Mouse (Mus musculus) stomach, embryonic 15.5 days (tissue): ENCODE measurements around the gene Mreg. TPM values are rescaled to one million over a fixed set of nuclear protein-coding genes. Genes with fewer than 3 reads are reported as not detected.
A peak's percentile ranks its signal among the peaks of the same experiment; 100 is the strongest.
"Not testable (repeated sequence)": the region's sequence is repeated elsewhere in the genome, so short reads cannot be mapped to it uniquely, and the experiment has no call there.

Experiments used
- ATAC-seq: fragments of 200-750 bp; cut with Nextera tagmentation; 2 replicates; pipeline ENCODE4 v1.8.0; 2017; ENCODE audit warnings: low read depth, moderate number of reproducible peaks, moderate TSS enrichment; ENCODE audit not compliant: insufficient read depth, low FRiP score
- H3K27ac ChIP-seq: fragments of 300-500 bp; sonication (generic); 2 replicates; pipeline ENCODE4 v1.5.1; 2015; ENCODE audit warnings: mild to moderate bottlenecking, inconsistent platforms
- H3K27me3 ChIP-seq: fragments of 300-500 bp; sonication (generic); replicated peaks from 2 replicates; pipeline ENCODE4 v1.6.1; 2015; ENCODE audit warnings: inconsistent platforms
- H3K36me3 ChIP-seq: fragments of 300-500 bp; sonication (generic); 2 replicates; pipeline ENCODE4 v1.6.1; 2015; ENCODE audit warnings: inconsistent platforms
- H3K4me1 ChIP-seq: fragments of 300-500 bp; sonication (generic); 2 replicates; pipeline ENCODE4 v1.6.1; 2015; ENCODE audit warnings: inconsistent platforms
- H3K4me2 ChIP-seq: fragments of 300-500 bp; sonication (generic); 2 replicates; pipeline ENCODE4 v1.6.1; 2015; ENCODE audit warnings: mild to moderate bottlenecking, inconsistent platforms
- H3K4me3 ChIP-seq: fragments of 300-500 bp; sonication (generic); replicated peaks from 2 replicates; pipeline ENCODE4 v1.5.1; 2015; ENCODE audit warnings: inconsistent platforms
- H3K9ac ChIP-seq: fragments of 300-500 bp; sonication (generic); 2 replicates; pipeline ENCODE4 v1.6.1; 2015; ENCODE audit warnings: inconsistent platforms
- H3K9me3 ChIP-seq: fragments of 300-500 bp; sonication (generic); 2 replicates; pipeline ENCODE4 v1.6.1; 2016; ENCODE audit warnings: inconsistent platforms
- WGBS: fragments of 180-500 bp; shearing (Covaris S2); methylation state at CpG from one replicate; pipeline ENCODE4 v1.1.7; 2015; 5-methylcytosine and 5-hydroxymethylcytosine counted together
- polyA plus RNA-seq: library from polyadenylated mRNA; unstranded; fragments of >200 nt; fragmentation: Nextera tagmentation; extraction: Ambion mirVana; gene quantifications from 2 replicates; pipeline ENCODE4 v1.2.1, GENCODE M21; 2015

Mreg gene
- polyA plus RNA-seq, 1 experiment from 2014 or later: 9.7 TPM

GRCm38 (mm10) chr1:72243656-72244316, 31.7 kb upstream of the Mreg start:
- peak overlapping the region; percentile 73 for H3K9ac ChIP-seq
- under 1% methylated on average over 47 of the region's 47 CpGs for WGBS
- peak overlapping the region; percentile 69 for H3K4me2 ChIP-seq
- no peaks in the 10 kb centered on the region for H3K9me3 ChIP-seq
- no peaks in the 10 kb centered on the region for H3K36me3 ChIP-seq
- no peaks in the 10 kb centered on the region for H3K27me3 ChIP-seq
- H3K4me3 ChIP-seq: peak overlapping the region; percentile 48
- no peaks in the 10 kb centered on the region for H3K4me1 ChIP-seq
- peak overlapping the region; percentile 99 for H3K27ac ChIP-seq
- peak; percentile 94 for ATAC-seq

- 85% methylated on average over 5 of the region's 5 CpGs for WGBS
- Histone ChIP-seq H3K36me3 (no peaks in the 10 kb centered on the region), H3K9me3 (no peaks in the 10 kb centered on the region), H3K4me2 (no peak overlapping the region), H3K9ac (no peak overlapping the region), H3K4me1 (peaks cover 3% of the 10 kb centered on the region; the same call in 1 of the 2 replicates), H3K4me3 (no peak overlapping the region), H3K27me3 (no peaks in the 10 kb centered on the region), H3K27ac (no peak overlapping the region)
- ATAC-seq: no peak
Measured at GRCm38 (mm10) chr1:72242581-72243143, 30.6 kb upstream of the Mreg start.

GRCm38 (mm10) chr1:72239113-72239512, 27.0 kb upstream of the Mreg start:
- H3K9ac ChIP-seq, H3K4me1 ChIP-seq, H3K4me3 ChIP-seq, ATAC-seq, H3K36me3 ChIP-seq, H3K27ac ChIP-seq, H3K4me2 ChIP-seq, H3K9me3 ChIP-seq: not testable (repeated sequence)
- H3K27me3 ChIP-seq: peaks cover 11% of the 10 kb centered on the region; the same call in 1 of the 2 replicates
- WGBS: 82% methylated on average over 3 of the region's 3 CpGs

GRCm38 (mm10) chr1:72238016-72238580, 26.0 kb upstream of the Mreg start:
- 56% methylated on average over 10 of the region's 10 CpGs for WGBS
- Histone ChIP-seq H3K4me2 (peak overlapping the region; percentile 17; the same call in 1 of the 2 replicates), H3K27ac (no peak overlapping the region), H3K4me3 (no peak overlapping the region), H3K36me3 (no peaks in the 10 kb centered on the region), H3K4me1 (peaks cover 3% of the 10 kb centered on the region; the same call in 1 of the 2 replicates), H3K27me3 (peaks cover 11% of the 10 kb centered on the region; the same call in 1 of the 2 replicates), H3K9ac (no peak overlapping the region), H3K9me3 (no peaks in the 10 kb centered on the region)
- no peak for ATAC-seq

GRCm38 (mm10) chr1:72237007-72237775, 25.1 kb upstream of the Mreg start:
- no peak overlapping the region for H3K27ac ChIP-seq
- peaks cover 11% of the 10 kb centered on the region; the same call in 1 of the 2 replicates for H3K27me3 ChIP-seq
- H3K36me3 ChIP-seq: no peaks in the 10 kb centered on the region
- no peaks in the 10 kb centered on the region for H3K9me3 ChIP-seq
- no peak overlapping the region for H3K9ac ChIP-seq
- H3K4me1 ChIP-seq: peaks cover 3% of the 10 kb centered on the region; the same call in 1 of the 2 replicates
- H3K4me2 ChIP-seq: peak overlapping the region; percentile 17; the same call in 1 of the 2 replicates
- ATAC-seq: peak; percentile 76
- WGBS: 2% methylated on average over 13 of the region's 13 CpGs
- no peak overlapping the region for H3K4me3 ChIP-seq

- Histone ChIP-seq H3K4me3 (peak overlapping the region; percentile 58), H3K27me3 (peaks cover 11% of the 10 kb centered on the region; the same call in 1 of the 2 replicates), H3K9ac (peak overlapping the region; percentile 37; the same call in 1 of the 2 replicates), H3K4me2 (peak overlapping the region; percentile 76), H3K27ac (peak overlapping the region; percentile 88)
- not testable (repeated sequence) for H3K9me3 ChIP-seq, H3K36me3 ChIP-seq, H3K4me1 ChIP-seq
- ATAC-seq: peak; percentile 89
- WGBS: under 1% methylated on average over 38 of the region's 50 CpGs
Measured at GRCm38 (mm10) chr1:72236363-72237006, 24.4 kb upstream of the Mreg start.

GRCm38 (mm10) chr1:72232592-72232991, 20.5 kb upstream of the Mreg start:
- H3K27ac ChIP-seq, H3K9me3 ChIP-seq, H3K36me3 ChIP-seq, H3K9ac ChIP-seq, H3K4me2 ChIP-seq, H3K4me3 ChIP-seq, ATAC-seq, H3K4me1 ChIP-seq: not testable (repeated sequence)
- WGBS: 76% methylated on average over 10 of the region's 10 CpGs
- H3K27me3 ChIP-seq: peaks cover 11% of the 10 kb centered on the region; the same call in 1 of the 2 replicates

GRCm38 (mm10) chr1:72228974-72229373, 16.9 kb upstream of the Mreg start:
- WGBS: 34% methylated on average over 3 of the region's 3 CpGs

GRCm38 (mm10) chr1:72227546-72227945, 15.4 kb upstream of the Mreg start:
- H3K9me3 ChIP-seq: no peaks in the 10 kb centered on the region
- no peak for ATAC-seq
- no peaks in the 10 kb centered on the region for H3K4me1 ChIP-seq
- no peak overlapping the region for H3K4me2 ChIP-seq
- no peaks in the 10 kb centered on the region for H3K36me3 ChIP-seq
- no peak overlapping the region for H3K27ac ChIP-seq
- peaks cover 11% of the 10 kb centered on the region for H3K27me3 ChIP-seq
- H3K4me3 ChIP-seq: no peak overlapping the region
- H3K9ac ChIP-seq: no peak overlapping the region
- WGBS: 84% methylated on average over 5 of the region's 5 CpGs

More at GRCm38 (mm10) chr1:72228974-72229373, 16.9 kb upstream of the Mreg start:
- no peaks in the 10 kb centered on the region for H3K4me1 ChIP-seq
- no peak overlapping the region for H3K27ac ChIP-seq
- H3K9ac ChIP-seq: no peak overlapping the region
- ATAC-seq: no peak
- no peaks in the 10 kb centered on the region for H3K36me3 ChIP-seq
- H3K9me3 ChIP-seq: no peaks in the 10 kb centered on the region
- no peak overlapping the region for H3K4me3 ChIP-seq
- H3K4me2 ChIP-seq: no peak overlapping the region
- peaks cover 5% of the 10 kb centered on the region; the same call in 1 of the 2 replicates for H3K27me3 ChIP-seq

GRCm38 (mm10) chr1:72226887-72227481, 14.9 kb upstream of the Mreg start:
- Histone ChIP-seq H3K27ac (peak overlapping the region; percentile 27; the same call in 1 of the 2 replicates), H3K9me3 (no peaks in the 10 kb centered on the region), H3K4me1 (no peaks in the 10 kb centered on the region), H3K4me2 (no peak overlapping the region), H3K4me3 (no peak overlapping the region), H3K27me3 (peaks cover 11% of the 10 kb centered on the region), H3K36me3 (no peaks in the 10 kb centered on the region), H3K9ac (no peak overlapping the region)
- ATAC-seq: no peak
- WGBS: 29% methylated on average over 4 of the region's 4 CpGs
